Comparison of ENCODE assay signal across 14 mouse cellular contexts in the genomic region with DNA sequence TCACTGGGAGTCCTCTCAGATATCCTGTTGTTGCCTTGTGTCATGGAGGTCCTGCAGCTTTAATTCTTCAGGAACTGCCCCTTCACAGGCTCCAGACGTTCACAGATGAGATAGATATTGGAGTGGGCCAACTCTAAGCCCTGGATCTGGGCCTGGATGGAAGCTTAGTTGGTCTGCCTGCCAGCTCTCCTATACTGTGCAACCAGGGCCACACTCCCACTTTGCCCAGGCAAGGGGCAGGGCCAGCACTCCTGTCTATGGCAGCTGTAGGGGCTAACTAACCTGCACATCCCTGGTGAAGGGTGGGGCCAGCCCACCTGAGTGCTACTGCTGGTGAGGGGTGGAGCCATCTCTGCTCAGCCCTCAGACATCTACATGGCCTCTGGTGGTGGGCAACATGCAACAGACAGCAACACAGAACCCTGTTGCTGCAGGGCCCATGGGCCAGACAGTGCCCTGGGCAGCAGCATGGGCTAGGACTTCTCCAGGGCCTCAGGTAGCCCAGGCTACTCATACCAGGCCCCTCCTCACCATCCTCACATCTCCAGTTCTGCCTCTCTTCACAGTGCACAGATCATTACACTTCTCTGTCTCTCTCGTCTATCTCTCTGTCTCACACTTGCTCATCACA.
A peak's percentile ranks its signal among the peaks of the same experiment; 100 is the strongest.
DNase-seq lines count a peak whose midpoint lies in the region; ATAC-seq and TF ChIP-seq lines count a peak whose summit lies in the region.
"Had no signal": no experiment of that assay in that cellular context is flagged by ENCODE, and none has a peak within 500 bp of the region (broad histone marks: within the 10 kb centered on the region; RNA-seq: fewer than 3 reads in every experiment).

No protein-coding gene starts in this region.

- H3K4me1 ChIP-seq in forebrain, embryonic 13.5 days = peaks cover 19% of the 10 kb centered on the region
- peaks cover 24% of the 10 kb centered on the region for H3K4me1 ChIP-seq in forebrain, embryonic 10.5 days
- H3K4me1 ChIP-seq in hindbrain, embryonic 15.5 days (replicated peaks) = peaks cover 10% of the 10 kb centered on the region; the same call in 1 of the 2 replicates
- H3K4me1 ChIP-seq in hindbrain, embryonic 11.5 days (replicated peaks; ENCODE audit: control insufficient read depth, insufficient read depth, low read length) = no peaks in the 10 kb centered on the region
- no peaks in the 10 kb centered on the region for H3K4me1 ChIP-seq in midbrain, embryonic 11.5 days (ENCODE audit: control insufficient read depth, insufficient read depth, low read length)
- no peaks in the 10 kb centered on the region for H3K4me1 ChIP-seq in midbrain, postnatal 0 days (ENCODE audit: insufficient read depth, low read length)
- H3K4me1 ChIP-seq in midbrain, embryonic 15.5 days = peaks cover 5% of the 10 kb centered on the region

- peaks cover 7% of the 10 kb centered on the region; the same call in 1 of the 2 replicates for H3K27me3 ChIP-seq in forebrain, embryonic 13.5 days
- H3K27me3 ChIP-seq in forebrain, embryonic 10.5 days (ENCODE audit: poor library complexity, severe bottlenecking) = peaks cover 20% of the 10 kb centered on the region
- H3K27me3 ChIP-seq in hindbrain, embryonic 15.5 days = no peaks in the 10 kb centered on the region
- H3K27me3 ChIP-seq in hindbrain, embryonic 11.5 days (ENCODE audit: control insufficient read depth, insufficient read depth, low read length) = no peaks in the 10 kb centered on the region
- H3K27me3 ChIP-seq in midbrain, embryonic 11.5 days (ENCODE audit: control insufficient read depth, insufficient read depth, low read length) = no peaks in the 10 kb centered on the region
- H3K27me3 ChIP-seq in midbrain, postnatal 0 days (ENCODE audit: insufficient read depth, low read length) = no peaks in the 10 kb centered on the region
- no peaks in the 10 kb centered on the region for H3K27me3 ChIP-seq in midbrain, embryonic 15.5 days (replicated peaks)

- WGBS in forebrain, embryonic 13.5 days = 79% methylated on average over 2 of the region's 2 CpGs
- WGBS in forebrain, embryonic 10.5 days = 77% methylated on average over 2 of the region's 2 CpGs
- 75% methylated on average over 2 of the region's 2 CpGs for WGBS in hindbrain, embryonic 15.5 days
- 79% methylated on average over 2 of the region's 2 CpGs for WGBS in hindbrain, embryonic 11.5 days
- WGBS in midbrain, embryonic 11.5 days = 74% methylated on average over 2 of the region's 2 CpGs
- WGBS in midbrain, postnatal 0 days = 78% methylated on average over 2 of the region's 2 CpGs
- WGBS in midbrain, embryonic 15.5 days = 78% methylated on average over 2 of the region's 2 CpGs

- H3K36me3 ChIP-seq in forebrain, embryonic 13.5 days (ENCODE audit: poor library complexity, severe bottlenecking) = no peaks in the 10 kb centered on the region
- no peaks in the 10 kb centered on the region for H3K36me3 ChIP-seq in forebrain, embryonic 10.5 days (replicated peaks)
- H3K36me3 ChIP-seq in hindbrain, embryonic 15.5 days = no peaks in the 10 kb centered on the region
- H3K36me3 ChIP-seq in hindbrain, embryonic 11.5 days (ENCODE audit: control insufficient read depth, insufficient read depth, low read length) = no peaks in the 10 kb centered on the region
- no peaks in the 10 kb centered on the region for H3K36me3 ChIP-seq in midbrain, embryonic 11.5 days (ENCODE audit: control insufficient read depth, insufficient read depth, low read length)
- H3K36me3 ChIP-seq in midbrain, postnatal 0 days (ENCODE audit: insufficient read depth, low read length) = no peaks in the 10 kb centered on the region
- no peaks in the 10 kb centered on the region for H3K36me3 ChIP-seq in midbrain, embryonic 15.5 days (replicated peaks)

- no peak overlapping the region for H3K4me3 ChIP-seq in forebrain, embryonic 13.5 days
- H3K4me3 ChIP-seq in forebrain, embryonic 10.5 days = no peak overlapping the region
- no peak overlapping the region for H3K4me3 ChIP-seq in hindbrain, embryonic 15.5 days
- no peak overlapping the region for H3K4me3 ChIP-seq in hindbrain, embryonic 11.5 days (ENCODE audit: low read depth, low read length)
- H3K4me3 ChIP-seq in midbrain, embryonic 11.5 days (ENCODE audit: low read depth, low read length) = no peak overlapping the region
- H3K4me3 ChIP-seq in midbrain, postnatal 0 days (ENCODE audit: low read depth, low read length) = no peak overlapping the region
- no peak overlapping the region for H3K4me3 ChIP-seq in midbrain, embryonic 15.5 days

- ATAC-seq in forebrain, embryonic 13.5 days = peak; percentile 50
- peak; percentile 59 for ATAC-seq in hindbrain, embryonic 15.5 days (ENCODE audit: low FRiP score, low read depth)
- ATAC-seq in hindbrain, embryonic 11.5 days (ENCODE audit: low FRiP score) = no peak
- 0 out of 2 replicates have a peak, but pooled peaks have one; percentile 30 for ATAC-seq in midbrain, embryonic 11.5 days (ENCODE audit: low FRiP score)
- no peak for ATAC-seq in midbrain, postnatal 0 days (ENCODE audit: low FRiP score)
- peak; percentile 41; the same call in 1 of the 2 replicates for ATAC-seq in midbrain, embryonic 15.5 days (replicated peaks)

- intact Hi-C loops in gastrocnemius, postnatal 14 days (cut with DNase I; ENCODE audit: low total_unique reads) = no loop called here

- H3K4me2 ChIP-seq in forebrain, embryonic 13.5 days = no peak overlapping the region
- no peak overlapping the region for H3K4me2 ChIP-seq in hindbrain, embryonic 15.5 days
- no peak overlapping the region for H3K4me2 ChIP-seq in hindbrain, embryonic 11.5 days (replicated peaks; ENCODE audit: low read depth, low read length)
- no peak overlapping the region for H3K4me2 ChIP-seq in midbrain, embryonic 11.5 days
- no peak overlapping the region for H3K4me2 ChIP-seq in midbrain, postnatal 0 days (ENCODE audit: low read depth, low read length, poor library complexity, severe bottlenecking)
- H3K4me2 ChIP-seq in midbrain, embryonic 15.5 days = no peak overlapping the region

- no peak for DNase-seq in forebrain, embryonic 10.5 days (ENCODE audit: extremely low spot score, low spot score)
- DNase-seq in hindbrain, embryonic 11.5 days (ENCODE audit: low spot score) = no peak
- DNase-seq in midbrain, embryonic 11.5 days (ENCODE audit: low spot score, missing footprints) = no peak
- no peak for DNase-seq in midbrain, postnatal 0 days (ENCODE audit: low spot score)
- no peak for DNase-seq in gastrocnemius, postnatal 14 days
- DNase-seq: adrenal gland, postnatal 36 days; cerebellum, adult 9-10 months; embryo, embryonic 11 days; kidney, adult 11 months; layer of hippocampus, postnatal 36 days; right cerebral cortex, postnatal 14 days had no signal

- no peak overlapping the region for H3K9ac ChIP-seq in forebrain, embryonic 13.5 days
- H3K9ac ChIP-seq in hindbrain, embryonic 15.5 days = no peak overlapping the region
- no peak overlapping the region for H3K9ac ChIP-seq in hindbrain, embryonic 11.5 days (ENCODE audit: low read depth, low read length)
- no peak overlapping the region for H3K9ac ChIP-seq in midbrain, embryonic 11.5 days (ENCODE audit: low read length)
- no peak overlapping the region for H3K9ac ChIP-seq in midbrain, postnatal 0 days (replicated peaks; ENCODE audit: low read length, poor library complexity, severe bottlenecking)
- H3K9ac ChIP-seq in midbrain, embryonic 15.5 days = no peak overlapping the region

- no peak overlapping the region for H3K27ac ChIP-seq in forebrain, embryonic 13.5 days
- no peak overlapping the region for H3K27ac ChIP-seq in forebrain, embryonic 10.5 days
- no peak overlapping the region for H3K27ac ChIP-seq in hindbrain, embryonic 15.5 days (replicated peaks)
- H3K27ac ChIP-seq in hindbrain, embryonic 11.5 days (ENCODE audit: low read depth, low read length) = no peak overlapping the region
- no peak overlapping the region for H3K27ac ChIP-seq in midbrain, embryonic 11.5 days (ENCODE audit: low read depth, low read length)
- no peak overlapping the region for H3K27ac ChIP-seq in midbrain, postnatal 0 days (ENCODE audit: low read depth, low read length)
- H3K27ac ChIP-seq in midbrain, embryonic 15.5 days = no peak overlapping the region

- H3K9me3 ChIP-seq in forebrain, embryonic 13.5 days (replicated peaks) = 0 out of 2 replicates have a peak, but pooled peaks cover 3% of the 10 kb centered on the region
- H3K9me3 ChIP-seq in forebrain, embryonic 10.5 days = no peaks in the 10 kb centered on the region
- H3K9me3 ChIP-seq in hindbrain, embryonic 15.5 days = no peaks in the 10 kb centered on the region
- H3K9me3 ChIP-seq in hindbrain, embryonic 11.5 days (ENCODE audit: control insufficient read depth, low read length) = no peaks in the 10 kb centered on the region
- no peaks in the 10 kb centered on the region for H3K9me3 ChIP-seq in midbrain, embryonic 11.5 days (ENCODE audit: control insufficient read depth, low read length)
- no peaks in the 10 kb centered on the region for H3K9me3 ChIP-seq in midbrain, postnatal 0 days (ENCODE audit: low read length)
- H3K9me3 ChIP-seq in midbrain, embryonic 15.5 days = no peaks in the 10 kb centered on the region

- TF ChIP-seq CTCF in midbrain, postnatal 0 days (IDR thresholded peaks at IDR 0.05) = no peak

Comparison
In these comparisons a context has a peak if more than half of its experiments do, and no peak if none do; other contexts are left out.
1. ATAC-seq: peak in forebrain, embryonic 13.5 days (single experiment), hindbrain, embryonic 15.5 days (single experiment), midbrain, embryonic 11.5 days (single experiment) and midbrain, embryonic 15.5 days (single experiment); none in hindbrain, embryonic 11.5 days (single experiment) and midbrain, postnatal 0 days (single experiment).